Mouse (Mus musculus): ENCODE results near the gene Pnmt.
A peak's percentile ranks its signal among the peaks of the same experiment; 100 is the strongest.

DNA sequence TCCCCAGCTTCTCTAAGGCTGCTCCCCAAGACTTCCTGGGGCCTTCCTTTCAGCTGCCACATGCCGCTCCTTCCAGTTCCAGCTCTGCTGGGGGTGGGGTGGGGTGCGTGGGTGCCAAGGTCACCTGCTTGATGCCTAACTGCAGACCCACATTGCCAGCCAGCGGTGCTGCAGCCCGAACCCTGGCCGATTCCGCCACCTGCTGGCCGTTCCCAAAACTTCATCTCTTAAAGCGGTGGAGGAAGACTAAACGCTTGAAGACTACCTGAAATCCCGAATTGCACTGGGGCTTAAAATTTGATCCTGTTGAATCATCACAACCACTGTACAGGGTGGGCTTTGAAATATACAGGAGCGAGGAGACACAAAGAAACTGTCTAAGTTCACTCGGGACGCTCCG is 41.0 kb upstream of the Pnmt start:
- TF ChIP-seq ZKSCAN1 (IDR thresholded peaks at IDR 0.05; ENCODE audit: borderline replicate concordance, low read depth, low read length) (no peak), CTCF (conservative IDR thresholded peaks at IDR 0.05 in 1 of 2, IDR thresholded peaks at IDR 0.05 in 1 of 2; ENCODE audit: low read depth in 2 of 2, low read length in 2 of 2) (peak; percentile 43 to 96; a peak in 3 of 4 replicates), POLR2A (IDR thresholded peaks at IDR 0.05; ENCODE audit: low read depth, low read length) (no peak), ZNF384 (IDR thresholded peaks at IDR 0.05; ENCODE audit: low read depth, low read length) (0 out of 2 replicates have a peak, but pooled peaks have one; percentile 1), MAX (IDR thresholded peaks at IDR 0.05; ENCODE audit: low read length) (no peak), ELF1 (IDR thresholded peaks at IDR 0.05; ENCODE audit: low read depth, low read length) (no peak), E2F4 (IDR thresholded peaks at IDR 0.05; ENCODE audit: insufficient replicate concordance, low read depth, low read length) (no peak), USF1 (IDR thresholded peaks at IDR 0.05; ENCODE audit: low read depth, low read length) (no peak)

Measured in CH12.LX (cell line).